Mouse (Mus musculus) frontal cortex, adult 2 months (tissue): ENCODE measurements at regions not wholly inside any gene's neighbourhood (a gene's known extent, or its start where the extent isn't known, plus 50 kb on each side); places are given as distances from the start of the nearest gene placed in this dataset.

Source experiments
- DNase-seq, 2 experiments: peaks; one replicate each; pipeline ENCODE4 v3.0.0; 2022; ENCODE audit warnings: low spot score in 1 of 2; ENCODE audit errors: extremely low spot score in 1 of 2

GRCm38 (mm10) chr11:65497415-65497814 is 227.6 kb upstream of the Myocd start:
- no peak for DNase-seq

- no peak for DNase-seq
Observed at GRCm38 (mm10) chr11:65495034-65495433, 225.2 kb upstream of the Myocd start.

- DNase-seq = no peak
Observed at GRCm38 (mm10) chr11:65490426-65490825, 220.6 kb upstream of the Myocd start.

- no peak for DNase-seq
Observed at GRCm38 (mm10) chr11:65475821-65476540, 206.2 kb upstream of the Myocd start.

- peak; percentile 77 to 85 for DNase-seq
Observed at GRCm38 (mm10) chr11:65475302-65475701, 205.5 kb upstream of the Myocd start.

- DNase-seq = no peak
Observed at GRCm38 (mm10) chr11:65469762-65470741, 200.3 kb upstream of the Myocd start.

GRCm38 (mm10) chr11:65461044-65461443 is 191.3 kb upstream of the Myocd start:
- no peak for DNase-seq

- DNase-seq = no peak
Observed at GRCm38 (mm10) chr11:65448436-65448835, 178.6 kb upstream of the Myocd start.

- DNase-seq = peak; percentile 27 to 36
Observed at GRCm38 (mm10) chr11:65443466-65444024, 173.8 kb upstream of the Myocd start.

GRCm38 (mm10) chr11:65435699-65436161 is 165.9 kb upstream of the Myocd start:
- DNase-seq = no peak

- no peak for DNase-seq
Observed at GRCm38 (mm10) chr11:65421889-65422288, 152.1 kb upstream of the Myocd start.

GRCm38 (mm10) chr11:65408621-65409020 is 138.8 kb upstream of the Myocd start:
- DNase-seq = peak; percentile 41 to 70

GRCm38 (mm10) chr11:65402460-65403154 is 132.8 kb upstream of the Myocd start:
- no peak for DNase-seq

GRCm38 (mm10) chr11:65389238-65389637 is 119.4 kb upstream of the Myocd start:
- DNase-seq = no peak

GRCm38 (mm10) chr11:65386291-65387061 is 116.7 kb upstream of the Myocd start:
- DNase-seq = no peak

- DNase-seq = peak in 1 of 2 experiments; percentile 57
Observed at GRCm38 (mm10) chr11:65375361-65375760, 105.6 kb upstream of the Myocd start.

GRCm38 (mm10) chr11:65373136-65373535 is 103.3 kb upstream of the Myocd start:
- DNase-seq = no peak

- DNase-seq = no peak
Observed at GRCm38 (mm10) chr11:65372309-65372811, 102.6 kb upstream of the Myocd start.

- DNase-seq = no peak
Observed at GRCm38 (mm10) chr11:65367825-65368224, 98.0 kb upstream of the Myocd start.
